Mouse (Mus musculus): ENCODE data around the gene Nlrp4c. TPM values are rescaled to one million over a fixed set of nuclear protein-coding genes. Genes with fewer than 3 reads are reported as not detected.

Gene Nlrp4c
- total RNA-seq (2023) = not detected

GRCm38 (mm10) chr7:6044861-6045260 lies at the start of gene Nlrp4c:
Gene Nlrp4c (plus strand): TSS chr7:6045161.

GRCm38 (mm10) chr7:6010910-6011309 lies 34.1 kb upstream of the Nlrp4c start, which contains the start of gene Vmn1r65:
Gene Vmn1r65 (minus strand): TSS chr7:6011010.

Other genes starting within 250 kb of the Nlrp4c start
- not detected for gene Vmn1r63, start 239.7 kb upstream of the Nlrp4c start, total RNA-seq (2023)
- gene Vmn1r64, start 160.6 kb upstream of the Nlrp4c start, total RNA-seq (2023) = not detected
- gene Vmn1r65, start 34.2 kb upstream of the Nlrp4c start, total RNA-seq (2023) = not detected
- 10 to 100 TPM; 26.3 to 35.3 TPM for gene Zfp787, start 110.8 kb downstream of the Nlrp4c start, total RNA-seq (2023)
- gene Zfp444, start 127.1 kb downstream of the Nlrp4c start, total RNA-seq (2023) = 10 to 100 TPM; 29.4 to 32.8 TPM
- gene Galp, start 151.9 kb downstream of the Nlrp4c start, total RNA-seq (2023) = not detected
- gene Zscan5b, start 177.1 kb downstream of the Nlrp4c start, total RNA-seq (2023) = not detected
- gene Epp13, start 207.5 kb downstream of the Nlrp4c start, total RNA-seq (2023) = not detected
- gene Zfp667, start 241.4 kb downstream of the Nlrp4c start, total RNA-seq (2023) = 1 to 10 TPM; 6.7 TPM

All from T-cell, adult 66 days (primary cell).